Mouse (Mus musculus): ENCODE data around the gene Gpr156. TPM values are rescaled to one million over a fixed set of nuclear protein-coding genes. Genes with fewer than 3 reads are reported as not detected.

Gene Gpr156
- polyA plus RNA-seq, 2 experiments: 0.59 to 0.78 TPM

- DNase-seq (ENCODE audit: low spot score): no peak
- no peak for TF ChIP-seq POLR2A (IDR thresholded peaks at IDR 0.05; ENCODE audit: borderline replicate concordance, extremely low read depth, insufficient read depth, insufficient read length)
- Histone ChIP-seq H3K4me1 (ENCODE audit: control insufficient read depth, insufficient read depth, low read length) (no peaks in the 10 kb centered on the region), H3K4me2 (replicated peaks; ENCODE audit: low read depth, low read length, severe bottlenecking) (no peak overlapping the region), H3K9me3 (ENCODE audit: control insufficient read depth, low read length) (no peaks in the 10 kb centered on the region), H3K9ac (ENCODE audit: low read depth, low read length, severe bottlenecking) (no peak overlapping the region), H3K4me3 (replicated peaks; ENCODE audit: low read length) (no peak overlapping the region), H3K27me3 (ENCODE audit: control insufficient read depth, insufficient read depth, low read length) (no peaks in the 10 kb centered on the region), H3K27ac (replicated peaks; ENCODE audit: low read depth, low read length) (no peak overlapping the region), H3K36me3 (ENCODE audit: control insufficient read depth, insufficient read depth, low read length) (no peaks in the 10 kb centered on the region)
- 80% methylated on average over 17 of the region's 17 CpGs for WGBS
- no peak for ATAC-seq (ENCODE audit: low FRiP score, low read depth)
These were observed 88.3 kb downstream of the Gpr156 start for GRCm38 (mm10) chr16:38004486-38005020.

DNA sequence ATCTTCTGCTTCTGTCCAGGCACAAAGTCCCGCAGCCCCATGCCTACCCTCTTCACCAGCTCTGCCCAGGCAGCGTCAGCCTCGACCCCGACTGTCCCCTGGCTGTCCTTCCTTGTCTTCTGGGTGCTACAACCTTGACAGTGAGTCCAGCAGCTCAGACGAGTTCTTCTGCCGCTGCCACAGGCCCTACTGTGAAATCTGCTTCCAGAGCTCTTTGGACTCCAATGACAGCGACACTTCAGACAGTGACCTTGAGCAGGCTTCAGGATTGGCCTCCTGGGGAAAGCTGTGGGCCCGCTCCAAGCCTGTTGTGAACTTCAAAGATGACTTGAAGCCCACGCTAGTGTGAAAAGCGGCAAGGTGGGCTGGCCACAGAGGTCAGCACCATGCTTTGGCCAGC, 89.2 kb downstream of the Gpr156 start:
- no peak overlapping the region for H3K4me2 ChIP-seq (replicated peaks; ENCODE audit: low read depth, low read length, severe bottlenecking)
- H3K27ac ChIP-seq (replicated peaks; ENCODE audit: low read depth, low read length): no peak overlapping the region
- WGBS: 84% methylated on average over 10 of the region's 10 CpGs
- H3K27me3 ChIP-seq (ENCODE audit: control insufficient read depth, insufficient read depth, low read length): no peaks in the 10 kb centered on the region
- H3K4me1 ChIP-seq (ENCODE audit: control insufficient read depth, insufficient read depth, low read length): no peaks in the 10 kb centered on the region
- no peak overlapping the region for H3K9ac ChIP-seq (ENCODE audit: low read depth, low read length, severe bottlenecking)
- ATAC-seq (ENCODE audit: low FRiP score, low read depth): no peak
- no peak for TF ChIP-seq POLR2A (IDR thresholded peaks at IDR 0.05; ENCODE audit: borderline replicate concordance, extremely low read depth, insufficient read depth, insufficient read length)
- H3K4me3 ChIP-seq (replicated peaks; ENCODE audit: low read length): no peak overlapping the region
- H3K36me3 ChIP-seq (ENCODE audit: control insufficient read depth, insufficient read depth, low read length): no peaks in the 10 kb centered on the region
- DNase-seq (ENCODE audit: low spot score): no peak
- no peaks in the 10 kb centered on the region for H3K9me3 ChIP-seq (ENCODE audit: control insufficient read depth, low read length)

DNA sequence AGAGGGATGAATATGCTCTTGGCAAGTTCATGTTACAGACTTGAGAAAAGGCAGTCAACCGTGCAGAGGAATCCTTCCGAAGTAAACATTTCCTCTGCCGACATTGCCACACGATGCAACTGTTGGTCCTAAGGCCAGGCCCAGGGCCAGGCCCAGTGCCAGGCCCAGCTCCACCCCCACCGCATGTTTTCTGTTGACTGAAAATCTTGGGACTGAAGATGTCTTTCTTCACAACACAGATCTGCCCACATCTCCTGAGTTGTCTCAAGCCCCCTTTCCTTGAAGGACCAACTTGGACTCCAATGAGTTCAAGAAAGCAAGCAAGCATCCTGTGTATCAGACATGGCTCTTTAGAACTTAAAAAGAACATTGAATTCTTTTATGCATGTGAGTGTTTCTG, 92.1 kb downstream of the Gpr156 start:
- Histone ChIP-seq H3K4me2 (replicated peaks; ENCODE audit: low read depth, low read length, severe bottlenecking) (no peak overlapping the region), H3K27ac (replicated peaks; ENCODE audit: low read depth, low read length) (no peak overlapping the region), H3K9ac (ENCODE audit: low read depth, low read length, severe bottlenecking) (no peak overlapping the region), H3K4me1 (ENCODE audit: control insufficient read depth, insufficient read depth, low read length) (no peaks in the 10 kb centered on the region), H3K4me3 (replicated peaks; ENCODE audit: low read length) (no peak overlapping the region), H3K36me3 (ENCODE audit: control insufficient read depth, insufficient read depth, low read length) (no peaks in the 10 kb centered on the region), H3K27me3 (ENCODE audit: control insufficient read depth, insufficient read depth, low read length) (no peaks in the 10 kb centered on the region), H3K9me3 (ENCODE audit: control insufficient read depth, low read length) (no peaks in the 10 kb centered on the region)
- DNase-seq (ENCODE audit: low spot score) (no peak), ATAC-seq (ENCODE audit: low FRiP score, low read depth) (no peak)
- TF ChIP-seq POLR2A (IDR thresholded peaks at IDR 0.05; ENCODE audit: borderline replicate concordance, extremely low read depth, insufficient read depth, insufficient read length): no peak
- WGBS: 87% methylated on average over 5 of the region's 5 CpGs

- DNase-seq (ENCODE audit: low spot score) (no peak), ATAC-seq (ENCODE audit: low FRiP score, low read depth) (no peak)
- TF ChIP-seq POLR2A (IDR thresholded peaks at IDR 0.05; ENCODE audit: borderline replicate concordance, extremely low read depth, insufficient read depth, insufficient read length): no peak
- Histone ChIP-seq H3K27me3 (ENCODE audit: control insufficient read depth, insufficient read depth, low read length) (no peaks in the 10 kb centered on the region), H3K36me3 (ENCODE audit: control insufficient read depth, insufficient read depth, low read length) (no peaks in the 10 kb centered on the region), H3K27ac (replicated peaks; ENCODE audit: low read depth, low read length) (no peak overlapping the region), H3K4me3 (replicated peaks; ENCODE audit: low read length) (no peak overlapping the region), H3K4me1 (ENCODE audit: control insufficient read depth, insufficient read depth, low read length) (no peaks in the 10 kb centered on the region), H3K9ac (ENCODE audit: low read depth, low read length, severe bottlenecking) (no peak overlapping the region), H3K4me2 (replicated peaks; ENCODE audit: low read depth, low read length, severe bottlenecking) (no peak overlapping the region), H3K9me3 (ENCODE audit: control insufficient read depth, low read length) (no peaks in the 10 kb centered on the region)
- WGBS: 81% methylated on average over 14 of the region's 14 CpGs
These were observed 92.9 kb downstream of the Gpr156 start for GRCm38 (mm10) chr16:38009041-38009825.

GRCm38 (mm10) chr16:38011486-38011885, 95.2 kb downstream of the Gpr156 start:
- Histone ChIP-seq H3K9me3 (ENCODE audit: control insufficient read depth, low read length) (no peaks in the 10 kb centered on the region), H3K9ac (ENCODE audit: low read depth, low read length, severe bottlenecking) (no peak overlapping the region), H3K27ac (replicated peaks; ENCODE audit: low read depth, low read length) (no peak overlapping the region), H3K4me1 (ENCODE audit: control insufficient read depth, insufficient read depth, low read length) (no peaks in the 10 kb centered on the region), H3K27me3 (ENCODE audit: control insufficient read depth, insufficient read depth, low read length) (no peaks in the 10 kb centered on the region), H3K4me2 (replicated peaks; ENCODE audit: low read depth, low read length, severe bottlenecking) (no peak overlapping the region), H3K36me3 (ENCODE audit: control insufficient read depth, insufficient read depth, low read length) (no peaks in the 10 kb centered on the region), H3K4me3 (replicated peaks; ENCODE audit: low read length) (no peak overlapping the region)
- no peak for DNase-seq (ENCODE audit: low spot score)
- 93% methylated on average over 13 of the region's 13 CpGs for WGBS
- TF ChIP-seq POLR2A (IDR thresholded peaks at IDR 0.05; ENCODE audit: borderline replicate concordance, extremely low read depth, insufficient read depth, insufficient read length): no peak
- no peak for ATAC-seq (ENCODE audit: low FRiP score, low read depth)
